Mouse (Mus musculus) embryonic facial prominence, embryonic 11.5 days (tissue): Measurements from ENCODE around the gene Fkbp8. TPM values are rescaled to one million over a fixed set of nuclear protein-coding genes. Genes with fewer than 3 reads are reported as not detected.

Source experiments
- ATAC-seq: fragments of 200-750 bp; cut with Nextera tagmentation; replicated peaks from 2 replicates; pipeline ENCODE4 v1.8.0; 2017; ENCODE audit warnings: low read depth; ENCODE audit not compliant: insufficient number of reproducible peaks, low FRiP score, low TSS enrichment
- DNase-seq: peaks from one replicate; pipeline ENCODE4 v3.0.0-alpha.2; 2015; ENCODE audit warnings: low spot score
- H3K27ac ChIP-seq: fragments of 300-500 bp; sonication (generic); replicated peaks from 2 replicates; pipeline ENCODE4 v1.5.1; 2014; ENCODE audit warnings: mild to moderate bottlenecking, low read depth, low read length, control low read depth
- H3K27me3 ChIP-seq: fragments of 300-500 bp; sonication (generic); 2 replicates; pipeline ENCODE4 v1.6.1; 2014; ENCODE audit warnings: mild to moderate bottlenecking, low read length, moderate library complexity, mixed read lengths; ENCODE audit not compliant: control insufficient read depth, insufficient read depth
- H3K36me3 ChIP-seq: fragments of 300-500 bp; sonication (generic); replicated peaks from 2 replicates; pipeline ENCODE4 v1.6.1; 2014; ENCODE audit warnings: low read depth, mild to moderate bottlenecking, low read length, moderate library complexity, mixed read lengths; ENCODE audit not compliant: control insufficient read depth, insufficient read depth
- H3K4me1 ChIP-seq: fragments of 300-500 bp; sonication (generic); 2 replicates; pipeline ENCODE4 v1.6.1; 2014; ENCODE audit warnings: low read length, mixed read lengths; ENCODE audit not compliant: control insufficient read depth, insufficient read depth
- H3K4me2 ChIP-seq: fragments of 300-500 bp; sonication (generic); 2 replicates; pipeline ENCODE4 v1.6.1; 2014; ENCODE audit warnings: low read depth, mild to moderate bottlenecking, control low read depth, low read length, moderate library complexity
- H3K4me3 ChIP-seq: fragments of 300-500 bp; sonication (generic); 2 replicates; pipeline ENCODE4 v1.5.1; 2014; ENCODE audit warnings: low read depth, low read length, control low read depth
- H3K9ac ChIP-seq: fragments of 300-500 bp; sonication (generic); replicated peaks from 2 replicates; pipeline ENCODE4 v1.6.1; 2014; ENCODE audit warnings: mild to moderate bottlenecking, control low read depth, low read length
- H3K9me3 ChIP-seq: fragments of 300-500 bp; sonication (generic); replicated peaks from 2 replicates; pipeline ENCODE4 v1.6.1; 2016; ENCODE audit warnings: mild to moderate bottlenecking, low read length, inconsistent platforms, mixed read lengths; ENCODE audit not compliant: control insufficient read depth
- WGBS: fragments of 180-500 bp; shearing (Covaris S2); extraction: QIAGEN DNeasy Blood & Tissue Kit; methylation state at CpG from one replicate; pipeline ENCODE4 v1.1.7; 2014; 5-methylcytosine and 5-hydroxymethylcytosine counted together
- polyA plus RNA-seq: library from polyadenylated mRNA; unstranded; fragments of >200 nt; fragmentation: Nextera tagmentation; extraction: Ambion mirVana; gene quantifications from 2 replicates; pipeline ENCODE4 v1.2.1, GENCODE M21; 2014

Gene Fkbp8
- polyA plus RNA-seq, 1 experiment from 2014 or later: 175 TPM

- Histone ChIP-seq H3K27ac (no peak overlapping the region), H3K4me3 (no peak overlapping the region), H3K9me3 (no peaks in the 10 kb centered on the region), H3K4me2 (no peak overlapping the region), H3K36me3 (no peaks in the 10 kb centered on the region), H3K9ac (no peak overlapping the region), H3K4me1 (no peaks in the 10 kb centered on the region), H3K27me3 (no peaks in the 10 kb centered on the region)
- 90% methylated on average over 4 of the region's 4 CpGs for WGBS
- no peak for DNase-seq
- no peak for ATAC-seq
These were observed 18.9 kb downstream of the Fkbp8 start for GRCm38 (mm10) chr8:70546412-70546811.

GRCm38 (mm10) chr8:70547762-70548161 is 20.2 kb downstream of the Fkbp8 start:
- no peak for ATAC-seq
- Histone ChIP-seq H3K4me2 (no peak overlapping the region), H3K27me3 (no peaks in the 10 kb centered on the region), H3K9ac (no peak overlapping the region; the same call in 1 of the 2 replicates), H3K4me1 (no peaks in the 10 kb centered on the region), H3K9me3 (no peaks in the 10 kb centered on the region), H3K4me3 (no peak overlapping the region), H3K36me3 (no peaks in the 10 kb centered on the region), H3K27ac (no peak overlapping the region)
- 90% methylated on average over 6 of the region's 6 CpGs for WGBS
- DNase-seq: no peak

GRCm38 (mm10) chr8:70549412-70550184 is 22.1 kb downstream of the Fkbp8 start:
- no peak overlapping the region for H3K27ac ChIP-seq
- H3K27me3 ChIP-seq: no peaks in the 10 kb centered on the region
- H3K36me3 ChIP-seq: no peaks in the 10 kb centered on the region
- 94% methylated on average over 10 of the region's 10 CpGs for WGBS
- H3K4me3 ChIP-seq: no peak overlapping the region
- no peak overlapping the region for H3K4me2 ChIP-seq
- ATAC-seq: no peak
- H3K9me3 ChIP-seq: no peaks in the 10 kb centered on the region
- H3K4me1 ChIP-seq: no peaks in the 10 kb centered on the region
- no peak for DNase-seq
- no peak overlapping the region for H3K9ac ChIP-seq

GRCm38 (mm10) chr8:70551558-70552161 is 24.1 kb downstream of the Fkbp8 start:
- Histone ChIP-seq H3K9ac (no peak overlapping the region), H3K4me1 (no peaks in the 10 kb centered on the region), H3K36me3 (no peaks in the 10 kb centered on the region), H3K4me2 (no peak overlapping the region), H3K27me3 (no peaks in the 10 kb centered on the region), H3K9me3 (no peaks in the 10 kb centered on the region), H3K27ac (no peak overlapping the region), H3K4me3 (no peak overlapping the region)
- 80% methylated on average over 3 of the region's 3 CpGs for WGBS
- DNase-seq: no peak
- ATAC-seq: no peak

GRCm38 (mm10) chr8:70552836-70553235 is 25.3 kb downstream of the Fkbp8 start:
- DNase-seq: no peak
- Histone ChIP-seq H3K4me2 (no peak overlapping the region), H3K36me3 (no peaks in the 10 kb centered on the region), H3K4me3 (no peak overlapping the region), H3K27ac (no peak overlapping the region), H3K4me1 (no peaks in the 10 kb centered on the region), H3K9ac (no peak overlapping the region), H3K27me3 (no peaks in the 10 kb centered on the region), H3K9me3 (no peaks in the 10 kb centered on the region)
- WGBS: 77% methylated on average over 1 of the region's 1 CpGs
- no peak for ATAC-seq

- H3K4me3 ChIP-seq: no peak overlapping the region
- ATAC-seq (no peak), DNase-seq (no peak)
- no peaks in the 10 kb centered on the region for H3K36me3 ChIP-seq
- H3K9ac ChIP-seq: no peak overlapping the region
- no peaks in the 10 kb centered on the region for H3K4me1 ChIP-seq
- no peaks in the 10 kb centered on the region for H3K27me3 ChIP-seq
- no peak overlapping the region for H3K27ac ChIP-seq
- no peaks in the 10 kb centered on the region for H3K9me3 ChIP-seq
- H3K4me2 ChIP-seq: no peak overlapping the region
These were observed 26.2 kb downstream of the Fkbp8 start for GRCm38 (mm10) chr8:70553740-70554139.

GRCm38 (mm10) chr8:70555079-70555747 is 27.7 kb downstream of the Fkbp8 start:
- Histone ChIP-seq H3K9ac (no peak overlapping the region), H3K27ac (no peak overlapping the region), H3K27me3 (no peaks in the 10 kb centered on the region), H3K9me3 (no peaks in the 10 kb centered on the region), H3K4me3 (no peak overlapping the region), H3K4me1 (no peaks in the 10 kb centered on the region), H3K4me2 (no peak overlapping the region), H3K36me3 (no peaks in the 10 kb centered on the region)
- ATAC-seq (no peak), DNase-seq (no peak)
- WGBS: 90% methylated on average over 4 of the region's 4 CpGs

GRCm38 (mm10) chr8:70558334-70558733 is 30.8 kb downstream of the Fkbp8 start:
- Histone ChIP-seq H3K27ac (no peak overlapping the region), H3K9ac (no peak overlapping the region), H3K4me2 (no peak overlapping the region), H3K4me3 (no peak overlapping the region), H3K27me3 (no peaks in the 10 kb centered on the region), H3K36me3 (no peaks in the 10 kb centered on the region), H3K9me3 (no peaks in the 10 kb centered on the region), H3K4me1 (no peaks in the 10 kb centered on the region)
- DNase-seq (no peak), ATAC-seq (no peak)
- WGBS: 73% methylated on average over 4 of the region's 4 CpGs
